Mouse (Mus musculus): ENCODE data around the gene Btbd9.

The Btbd9 gene

GRCm38 (mm10) chr17:30598300-30598699 lies 22.0 kb upstream of the Btbd9 start:
- DNase-seq: no peak

GRCm38 (mm10) chr17:30597786-30598185 lies 21.5 kb upstream of the Btbd9 start:
- no peak for DNase-seq

GRCm38 (mm10) chr17:30594846-30595245 lies 18.6 kb upstream of the Btbd9 start:
- no peak for DNase-seq

GRCm38 (mm10) chr17:30594407-30594806 lies 18.1 kb upstream of the Btbd9 start:
- no peak for DNase-seq

- DNase-seq: peak; percentile 64 to 75
Observed at GRCm38 (mm10) chr17:30590417-30591198, 14.3 kb upstream of the Btbd9 start.

- no peak for DNase-seq
Observed at GRCm38 (mm10) chr17:30583258-30584001, 7.1 kb upstream of the Btbd9 start.

GRCm38 (mm10) chr17:30582313-30582712 lies 6.0 kb upstream of the Btbd9 start:
- no peak for DNase-seq

- no peak for DNase-seq
Observed at GRCm38 (mm10) chr17:30581201-30581600, 4.9 kb upstream of the Btbd9 start.

GRCm38 (mm10) chr17:30580781-30581180 lies 4.5 kb upstream of the Btbd9 start:
- DNase-seq: no peak

GRCm38 (mm10) chr17:30576946-30577345 lies 658 bp upstream of the Btbd9 start:
- no peak for DNase-seq

GRCm38 (mm10) chr17:30575121-30575904 lies 975 bp downstream of the Btbd9 start:
- peak; percentile 40 to 54 for DNase-seq

GRCm38 (mm10) chr17:30574783-30575075 lies 1.6 kb downstream of the Btbd9 start:
- no peak for DNase-seq

GRCm38 (mm10) chr17:30573990-30574782 lies 2.1 kb downstream of the Btbd9 start:
- peak; percentile 31 to 55 for DNase-seq

GRCm38 (mm10) chr17:30570971-30571370 lies 5.3 kb downstream of the Btbd9 start:
- peak in 1 of 2 experiments; percentile 29 for DNase-seq

- peak; percentile 72 to 84 for DNase-seq
Observed at GRCm38 (mm10) chr17:30570173-30570572, 6.1 kb downstream of the Btbd9 start.

- no peak for DNase-seq
Observed at GRCm38 (mm10) chr17:30568473-30568872, 7.8 kb downstream of the Btbd9 start.

- DNase-seq: no peak
Observed at GRCm38 (mm10) chr17:30564971-30565370, 11.3 kb downstream of the Btbd9 start.

GRCm38 (mm10) chr17:30564407-30564806 lies 11.9 kb downstream of the Btbd9 start:
- DNase-seq: no peak

GRCm38 (mm10) chr17:30563484-30564075 lies 12.7 kb downstream of the Btbd9 start:
- no peak for DNase-seq

- no peak for DNase-seq
Observed at GRCm38 (mm10) chr17:30562770-30563169, 13.5 kb downstream of the Btbd9 start.

- peak; percentile 75 to 79 for DNase-seq
Observed at GRCm38 (mm10) chr17:30559536-30559935, 16.8 kb downstream of the Btbd9 start.

- no peak for DNase-seq
Observed at GRCm38 (mm10) chr17:30558623-30559022, 17.7 kb downstream of the Btbd9 start.

Data from lung, adult 18-20 months (tissue).